Mouse (Mus musculus) C2C12 (cell line): ENCODE measurements around the gene Chid1. TPM values are rescaled to one million over a fixed set of nuclear protein-coding genes. Genes with fewer than 3 reads are reported as not detected.
A peak's percentile ranks its signal among the peaks of the same experiment; 100 is the strongest.

Source experiments
- H3K27me3 ChIP-seq: one replicate; pipeline ENCODE4 v1.6.1; 2011; ENCODE audit not compliant: control insufficient read depth, insufficient read depth, insufficient read length
- H3K36me3 ChIP-seq: one replicate; pipeline ENCODE4 v1.6.1; 2011; ENCODE audit not compliant: control insufficient read depth, insufficient read depth
- H3K4me3 ChIP-seq: one replicate; pipeline ENCODE4 v1.5.1; 2011; ENCODE audit warnings: mild to moderate bottlenecking, control low read depth; ENCODE audit not compliant: poor library complexity, insufficient read depth, severe bottlenecking
- H3K79me2 ChIP-seq: one replicate; pipeline ENCODE4 v1.6.1; 2011; ENCODE audit not compliant: control insufficient read depth, insufficient read depth
- H3K79me3 ChIP-seq: one replicate; pipeline ENCODE4 v1.6.1; 2011; ENCODE audit warnings: low read depth, control low read depth
- H3ac ChIP-seq: one replicate; pipeline ENCODE3; 2011; ENCODE audit warnings: low read depth; ENCODE audit not compliant: control insufficient read depth, insufficient read length
- CEBPB ChIP-seq: IDR thresholded peaks from one replicate; pipeline ENCODE4 v1.6.1; 2011; ENCODE audit warnings: low read depth, mild to moderate bottlenecking, control low read depth, moderate library complexity
- CTCF ChIP-seq: IDR thresholded peaks from one replicate; pipeline ENCODE4 v1.5.1; 2011; ENCODE audit not compliant: control insufficient read depth, insufficient read depth, insufficient read length
- FOSL1 ChIP-seq: IDR thresholded peaks from one replicate; pipeline ENCODE4 v1.8.0; 2011; ENCODE audit warnings: mild to moderate bottlenecking, low read length; ENCODE audit not compliant: poor library complexity, insufficient read depth, severe bottlenecking
- MAX ChIP-seq: IDR thresholded peaks from one replicate; pipeline ENCODE4 v1.6.1; 2011; ENCODE audit warnings: mild to moderate bottlenecking, control low read depth
- MYOD1 ChIP-seq: IDR thresholded peaks from one replicate; pipeline ENCODE4 v1.6.1; 2011; ENCODE audit warnings: low read depth; ENCODE audit not compliant: control insufficient read depth, insufficient read length
- MYOG ChIP-seq: IDR thresholded peaks from one replicate; pipeline ENCODE4 v1.6.1; 2011; ENCODE audit not compliant: control insufficient read depth, insufficient read length; ENCODE audit errors: extremely low read depth
- USF1 ChIP-seq: IDR thresholded peaks from one replicate; pipeline ENCODE4 v1.6.1; 2011; ENCODE audit warnings: low read depth, mild to moderate bottlenecking, control low read depth, moderate library complexity
- polyA plus RNA-seq: library from polyadenylated mRNA; unstranded; fragments of >200 nt; fragmentation: generic; extraction: Trizol; gene quantifications from one replicate; pipeline ENCODE4 v1.2.1, GENCODE M21; 2012; ENCODE audit warnings: missing spikeins

Chid1 gene
- polyA plus RNA-seq, 1 experiment: 27.4 TPM

DNA sequence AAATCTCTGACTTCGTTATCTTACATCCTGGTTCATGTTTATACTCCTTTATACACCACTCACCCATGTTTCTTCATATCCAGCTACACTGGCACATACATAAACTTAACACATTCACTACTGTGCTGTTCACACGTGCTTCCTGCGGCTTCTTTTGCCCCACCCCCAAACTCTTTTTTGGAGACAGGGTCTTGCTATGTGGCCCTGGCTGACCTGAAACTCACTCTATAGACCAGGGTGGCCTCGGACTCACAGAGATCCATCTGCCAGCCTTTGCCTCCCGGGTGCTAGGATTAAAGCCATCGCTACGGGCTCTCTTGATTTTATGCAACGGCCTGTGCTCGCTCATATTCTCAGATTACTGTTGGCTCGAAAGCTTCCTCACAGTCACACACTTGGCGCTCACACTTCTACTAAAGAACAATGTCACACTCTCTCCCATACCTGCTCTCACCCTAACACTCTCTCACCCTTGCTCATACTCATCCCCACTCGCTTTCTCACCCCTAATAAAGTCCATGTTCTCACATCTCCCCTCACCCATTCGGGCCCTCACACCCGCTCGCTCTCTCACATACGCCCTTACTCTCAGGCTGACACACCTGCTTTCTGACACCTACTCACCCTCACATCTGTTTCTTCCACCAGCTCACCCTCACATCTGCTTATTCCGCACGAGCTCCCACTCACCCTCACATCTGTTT is 653 bp downstream of the Chid1 start:
- Histone ChIP-seq H3ac (peak overlapping the region; percentile 72), H3K27me3 (no peaks in the 10 kb centered on the region), H3K79me3 (peaks cover 10% of the 10 kb centered on the region), H3K4me3 (peak overlapping the region; percentile 44), H3K79me2 (peaks cover 18% of the 10 kb centered on the region), H3K36me3 (no peaks in the 10 kb centered on the region)
- TF ChIP-seq CEBPB (no peak), MYOG (no peak), CTCF (no peak), FOSL1 (no peak), MYOD1 (no peak), MAX (no peak), USF1 (no peak)

GRCm38 (mm10) chr7:141535570-141535969 is 4.1 kb downstream of the Chid1 start:
- Histone ChIP-seq H3K79me3 (peaks cover 10% of the 10 kb centered on the region), H3K79me2 (peaks cover 18% of the 10 kb centered on the region), H3K27me3 (no peaks in the 10 kb centered on the region), H3K36me3 (no peaks in the 10 kb centered on the region), H3ac (no peak overlapping the region), H3K4me3 (no peak overlapping the region)
- TF ChIP-seq FOSL1 (no peak), CEBPB (no peak), MYOD1 (no peak), CTCF (no peak), USF1 (no peak), MYOG (no peak), MAX (no peak)

GRCm38 (mm10) chr7:141525580-141525925 is 14.1 kb downstream of the Chid1 start:
- Histone ChIP-seq H3K79me2 (no peaks in the 10 kb centered on the region), H3K79me3 (no peaks in the 10 kb centered on the region), H3K36me3 (no peaks in the 10 kb centered on the region), H3K27me3 (no peaks in the 10 kb centered on the region), H3K4me3 (no peak overlapping the region), H3ac (no peak overlapping the region)
- TF ChIP-seq FOSL1 (no peak), CEBPB (no peak), USF1 (no peak), MYOG (no peak), MAX (no peak), MYOD1 (no peak), CTCF (no peak)

GRCm38 (mm10) chr7:141524760-141525579 is 14.7 kb downstream of the Chid1 start:
- no peaks in the 10 kb centered on the region for H3K27me3 ChIP-seq
- no peak for TF ChIP-seq FOSL1
- no peak for TF ChIP-seq USF1
- peak; percentile 54 for TF ChIP-seq CTCF
- H3ac ChIP-seq: no peak overlapping the region
- no peaks in the 10 kb centered on the region for H3K36me3 ChIP-seq
- no peaks in the 10 kb centered on the region for H3K79me3 ChIP-seq
- no peak overlapping the region for H3K4me3 ChIP-seq
- H3K79me2 ChIP-seq: no peaks in the 10 kb centered on the region

DNA sequence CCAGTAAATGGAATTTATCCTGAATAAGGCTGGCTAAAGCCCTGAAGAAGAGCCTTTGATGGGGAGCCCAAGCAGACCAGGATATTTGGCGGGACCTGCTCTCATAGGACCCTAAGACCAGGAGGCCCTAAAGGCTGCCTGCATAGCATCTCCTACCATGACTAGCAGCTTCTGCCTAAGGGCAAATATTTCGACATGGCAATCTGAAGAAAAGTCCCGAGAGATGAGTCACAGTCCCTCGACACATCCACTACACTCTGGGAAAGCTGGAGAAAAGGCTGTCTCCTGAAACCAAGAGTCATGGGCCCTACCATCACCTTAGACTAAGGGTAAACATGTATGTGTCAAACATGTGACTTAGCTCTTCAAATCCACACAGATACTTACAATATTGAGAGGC is 15.4 kb downstream of the Chid1 start:
- Histone ChIP-seq H3K79me3 (no peaks in the 10 kb centered on the region), H3K4me3 (no peak overlapping the region), H3K36me3 (no peaks in the 10 kb centered on the region), H3ac (no peak overlapping the region), H3K79me2 (no peaks in the 10 kb centered on the region), H3K27me3 (no peaks in the 10 kb centered on the region)
- TF ChIP-seq CTCF (no peak), MAX (no peak), FOSL1 (no peak), USF1 (no peak), CEBPB (no peak), MYOG (no peak), MYOD1 (no peak)

DNA sequence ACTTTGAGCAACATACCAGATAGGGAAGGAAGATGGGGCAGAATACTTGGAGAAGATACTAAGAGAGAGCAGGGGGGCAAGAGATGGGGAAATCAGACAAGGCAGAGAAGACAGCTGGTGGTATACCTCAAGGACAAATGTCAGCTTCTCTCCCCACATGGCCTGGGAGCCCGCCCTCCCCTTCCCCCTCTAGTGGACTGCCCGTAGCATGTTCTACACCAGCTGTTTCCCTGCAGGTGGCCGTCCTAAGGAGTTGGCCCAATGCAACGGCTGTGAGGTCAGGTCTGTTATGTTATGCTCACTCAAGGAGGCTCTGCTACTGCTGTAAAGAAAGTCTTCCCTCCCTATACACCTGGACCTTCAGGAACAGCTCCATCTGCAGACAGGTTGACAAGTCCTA is 16.6 kb downstream of the Chid1 start:
- H3K27me3 ChIP-seq: no peaks in the 10 kb centered on the region
- H3K79me2 ChIP-seq: no peaks in the 10 kb centered on the region
- no peaks in the 10 kb centered on the region for H3K36me3 ChIP-seq
- no peak overlapping the region for H3K4me3 ChIP-seq
- TF ChIP-seq CTCF: no peak
- no peak for TF ChIP-seq MAX
- TF ChIP-seq MYOD1: no peak
- no peak for TF ChIP-seq MYOG
- TF ChIP-seq USF1: no peak
- H3ac ChIP-seq: no peak overlapping the region
- no peaks in the 10 kb centered on the region for H3K79me3 ChIP-seq
